Mouse (Mus musculus): Measurements from ENCODE around the gene Kpnb1. TPM values are rescaled to one million over a fixed set of nuclear protein-coding genes. Genes with fewer than 3 reads are reported as not detected.

Gene Kpnb1
- total and polyA plus RNA-seq, 2 experiments from 2014 or later, result 24.6 to 124 TPM

- peaks cover 89% of the 10 kb centered on the region for H3K36me3 ChIP-seq (ENCODE audit: insufficient read depth)
- no peak for TF ChIP-seq CTCF (IDR thresholded peaks at IDR 0.05; ENCODE audit: low read depth)
- H3K4me3 ChIP-seq (ENCODE audit: low read depth, low read length), result no peak overlapping the region
- no peaks in the 10 kb centered on the region for H3K9me3 ChIP-seq (ENCODE audit: low read length)
- no peak overlapping the region for H3K9ac ChIP-seq
- H3K4me2 ChIP-seq (ENCODE audit: low read depth), result no peak overlapping the region
- H3K27me3 ChIP-seq (ENCODE audit: insufficient read depth, low read length), result no peaks in the 10 kb centered on the region
- WGBS, result 90% methylated on average over 7 of the region's 7 CpGs
- no peak for ATAC-seq
- no peak overlapping the region for H3K27ac ChIP-seq (ENCODE audit: low read depth, low read length)
- no peaks in the 10 kb centered on the region for H3K4me1 ChIP-seq (ENCODE audit: insufficient read depth)
- DNase-seq, result no peak
Measured at GRCm38 (mm10) chr11:97175499-97175898, 12.2 kb downstream of the Kpnb1 start.

- Histone ChIP-seq H3K4me1 (ENCODE audit: insufficient read depth) (no peaks in the 10 kb centered on the region), H3K4me2 (ENCODE audit: low read depth) (no peak overlapping the region), H3K27ac (ENCODE audit: low read depth, low read length) (no peak overlapping the region), H3K9ac (no peak overlapping the region), H3K36me3 (ENCODE audit: insufficient read depth) (peaks cover 69% of the 10 kb centered on the region), H3K4me3 (ENCODE audit: low read depth, low read length) (no peak overlapping the region), H3K9me3 (ENCODE audit: low read length) (no peaks in the 10 kb centered on the region), H3K27me3 (ENCODE audit: insufficient read depth, low read length) (no peaks in the 10 kb centered on the region)
- TF ChIP-seq CTCF (IDR thresholded peaks at IDR 0.05; ENCODE audit: low read depth), result no peak
- DNase-seq (no peak), ATAC-seq (no peak)
- 51% methylated on average over 6 of the region's 6 CpGs for WGBS
Measured at GRCm38 (mm10) chr11:97160341-97160740, 27.3 kb downstream of the Kpnb1 start.

- peaks cover 37% of the 10 kb centered on the region for H3K36me3 ChIP-seq (ENCODE audit: insufficient read depth)
- 68% methylated on average over 7 of the region's 7 CpGs for WGBS
- no peaks in the 10 kb centered on the region for H3K9me3 ChIP-seq (ENCODE audit: low read length)
- no peaks in the 10 kb centered on the region for H3K27me3 ChIP-seq (ENCODE audit: insufficient read depth, low read length)
- H3K4me3 ChIP-seq (ENCODE audit: low read depth, low read length), result no peak overlapping the region
- peak; percentile 0 for TF ChIP-seq CTCF (IDR thresholded peaks at IDR 0.05; ENCODE audit: low read depth)
- H3K4me2 ChIP-seq (ENCODE audit: low read depth), result no peak overlapping the region
- DNase-seq, result no peak
- no peak overlapping the region for H3K9ac ChIP-seq
- H3K27ac ChIP-seq (ENCODE audit: low read depth, low read length), result no peak overlapping the region
- H3K4me1 ChIP-seq (ENCODE audit: insufficient read depth), result peaks cover 9% of the 10 kb centered on the region; the same call in 1 of the 2 replicates
- ATAC-seq, result no peak; the same call in 1 of the 2 replicates
Measured at GRCm38 (mm10) chr11:97156999-97157398, 30.7 kb downstream of the Kpnb1 start.

- Histone ChIP-seq H3K36me3 (ENCODE audit: insufficient read depth) (peaks cover 10% of the 10 kb centered on the region), H3K27me3 (ENCODE audit: insufficient read depth, low read length) (no peaks in the 10 kb centered on the region), H3K4me1 (ENCODE audit: insufficient read depth) (peaks cover 19% of the 10 kb centered on the region), H3K4me2 (ENCODE audit: low read depth) (peak overlapping the region; percentile 82; the same call in 1 of the 2 replicates), H3K4me3 (ENCODE audit: low read depth, low read length) (no peak overlapping the region), H3K9me3 (ENCODE audit: low read length) (no peaks in the 10 kb centered on the region), H3K9ac (no peak overlapping the region), H3K27ac (ENCODE audit: low read depth, low read length) (no peak overlapping the region)
- 13% methylated on average over 10 of the region's 10 CpGs for WGBS
- TF ChIP-seq CTCF (IDR thresholded peaks at IDR 0.05; ENCODE audit: low read depth), result peak; percentile 36; the same call in 1 of the 2 replicates
- ATAC-seq (no peak), DNase-seq (no peak)
Measured at GRCm38 (mm10) chr11:97152662-97153287, 34.9 kb downstream of the Kpnb1 start.

- Histone ChIP-seq H3K4me2 (ENCODE audit: low read depth) (peak overlapping the region; percentile 82), H3K4me1 (ENCODE audit: insufficient read depth) (peaks cover 19% of the 10 kb centered on the region), H3K9me3 (ENCODE audit: low read length) (no peaks in the 10 kb centered on the region), H3K27me3 (ENCODE audit: insufficient read depth, low read length) (no peaks in the 10 kb centered on the region), H3K4me3 (ENCODE audit: low read depth, low read length) (peak overlapping the region; percentile 86), H3K36me3 (ENCODE audit: insufficient read depth) (peaks cover 3% of the 10 kb centered on the region; the same call in 1 of the 2 replicates), H3K9ac (peak overlapping the region; percentile 72; the same call in 1 of the 2 replicates), H3K27ac (ENCODE audit: low read depth, low read length) (0 out of 2 replicates have a peak overlapping the region, but pooled peaks have one; percentile 76)
- no peak for DNase-seq
- no peak for ATAC-seq
- under 1% methylated on average over 11 of the region's 11 CpGs for WGBS
- TF ChIP-seq CTCF (IDR thresholded peaks at IDR 0.05; ENCODE audit: low read depth), result no peak
Measured at GRCm38 (mm10) chr11:97152023-97152426, 35.7 kb downstream of the Kpnb1 start.

GRCm38 (mm10) chr11:97151343-97151801, 36.3 kb downstream of the Kpnb1 start, which contains the start of gene Tbkbp1:
TSS of gene Tbkbp1 (minus strand) at chr11:97151495.
- no peaks in the 10 kb centered on the region for H3K27me3 ChIP-seq (ENCODE audit: insufficient read depth, low read length)
- peak within 1 kb of the TSS; percentile 82 for H3K4me2 ChIP-seq (ENCODE audit: low read depth)
- H3K36me3 ChIP-seq (ENCODE audit: insufficient read depth), result peaks cover 4% of the 10 kb centered on the region; the same call in 1 of the 2 replicates
- peak within 1 kb of the TSS; percentile 76 for H3K27ac ChIP-seq (ENCODE audit: low read depth, low read length)
- H3K4me3 ChIP-seq (ENCODE audit: low read depth, low read length), result peak within 1 kb of the TSS; percentile 86
- peak within 1 kb of the TSS; percentile 72 for H3K9ac ChIP-seq
- peak; percentile 42 for ATAC-seq
- WGBS, result under 1% methylated on average over 24 of the region's 64 CpGs
- peaks cover 19% of the 10 kb centered on the region for H3K4me1 ChIP-seq (ENCODE audit: insufficient read depth)
- TF ChIP-seq CTCF (IDR thresholded peaks at IDR 0.05; ENCODE audit: low read depth), result no peak
- DNase-seq, result peak; percentile 48
- H3K9me3 ChIP-seq (ENCODE audit: low read length), result no peaks in the 10 kb centered on the region
